Mouse (Mus musculus): ENCODE measurements at regions not wholly inside any gene's neighbourhood (a gene's known extent, or its start where the extent isn't known, plus 50 kb on each side); places are given as distances from the start of the nearest gene placed in this dataset.

GRCm38 (mm10) chr1:186858285-186858684 lies 108.9 kb upstream of the D1Pas1 start:
- H3K27ac ChIP-seq, result no peak overlapping the region
- H3K9ac ChIP-seq, result no peak overlapping the region
- H3K4me3 ChIP-seq, result no peak overlapping the region
- H3K36me3 ChIP-seq, result no peaks in the 10 kb centered on the region
- WGBS, result 87% methylated on average over 21 of the region's 21 CpGs
- no peak overlapping the region for H3K4me2 ChIP-seq (replicated peaks)
- H3K9me3 ChIP-seq, result no peaks in the 10 kb centered on the region
- H3K4me1 ChIP-seq, result 0 out of 2 replicates have a peak, but pooled peaks cover 4% of the 10 kb centered on the region
- no peaks in the 10 kb centered on the region for H3K27me3 ChIP-seq
- ATAC-seq (ENCODE audit: insufficient number of reproducible peaks, insufficient read depth, low FRiP score, low TSS enrichment), result no peak

- H3K27me3 ChIP-seq, result no peaks in the 10 kb centered on the region
- 81% methylated on average over 3 of the region's 3 CpGs for WGBS
- H3K9ac ChIP-seq, result no peak overlapping the region
- ATAC-seq (ENCODE audit: insufficient number of reproducible peaks, insufficient read depth, low FRiP score, low TSS enrichment), result no peak
- no peaks in the 10 kb centered on the region for H3K36me3 ChIP-seq
- H3K4me2 ChIP-seq (replicated peaks), result no peak overlapping the region
- no peak overlapping the region for H3K27ac ChIP-seq
- no peaks in the 10 kb centered on the region for H3K9me3 ChIP-seq
- no peak overlapping the region for H3K4me3 ChIP-seq
- H3K4me1 ChIP-seq, result no peaks in the 10 kb centered on the region
Measured at GRCm38 (mm10) chr1:186855474-186856036, 106.4 kb upstream of the Rrp15 start.

- ATAC-seq (ENCODE audit: insufficient number of reproducible peaks, insufficient read depth, low FRiP score, low TSS enrichment), result no peak
- Histone ChIP-seq H3K9ac (no peak overlapping the region), H3K27ac (no peak overlapping the region), H3K9me3 (no peaks in the 10 kb centered on the region), H3K36me3 (no peaks in the 10 kb centered on the region), H3K4me2 (replicated peaks) (no peak overlapping the region), H3K4me1 (no peaks in the 10 kb centered on the region), H3K4me3 (no peak overlapping the region), H3K27me3 (no peaks in the 10 kb centered on the region)
- 89% methylated on average over 7 of the region's 7 CpGs for WGBS
Measured at GRCm38 (mm10) chr1:186845256-186845655, 96.1 kb upstream of the Rrp15 start.

- Histone ChIP-seq H3K4me3 (peak overlapping the region; percentile 41), H3K4me1 (peaks cover 14% of the 10 kb centered on the region), H3K36me3 (no peaks in the 10 kb centered on the region), H3K9me3 (no peaks in the 10 kb centered on the region), H3K9ac (peak overlapping the region; percentile 44), H3K27ac (0 out of 2 replicates have a peak overlapping the region, but pooled peaks have one; percentile 3), H3K27me3 (peaks cover 21% of the 10 kb centered on the region), H3K4me2 (replicated peaks) (peak overlapping the region; percentile 93)
- 0 out of 2 replicates have a peak, but pooled peaks have one; percentile 52 for ATAC-seq (ENCODE audit: insufficient number of reproducible peaks, insufficient read depth, low FRiP score, low TSS enrichment)
- WGBS, result 1% methylated on average over 43 of the region's 43 CpGs
Measured at GRCm38 (mm10) chr1:186833896-186834800, 85.0 kb upstream of the Rrp15 start.

GRCm38 (mm10) chr1:186833441-186833895 lies 84.3 kb upstream of the Rrp15 start:
- Histone ChIP-seq H3K9me3 (no peaks in the 10 kb centered on the region), H3K27ac (0 out of 2 replicates have a peak overlapping the region, but pooled peaks have one; percentile 3), H3K4me1 (peaks cover 14% of the 10 kb centered on the region), H3K27me3 (peaks cover 21% of the 10 kb centered on the region), H3K9ac (peak overlapping the region; percentile 44; the same call in 1 of the 2 replicates), H3K4me3 (peak overlapping the region; percentile 41), H3K36me3 (no peaks in the 10 kb centered on the region), H3K4me2 (replicated peaks) (peak overlapping the region; percentile 93)
- no peak for ATAC-seq (ENCODE audit: insufficient number of reproducible peaks, insufficient read depth, low FRiP score, low TSS enrichment)
- WGBS, result under 1% methylated on average over 17 of the region's 17 CpGs

GRCm38 (mm10) chr1:186827773-186828172 lies 78.6 kb upstream of the Rrp15 start:
- Histone ChIP-seq H3K9me3 (no peaks in the 10 kb centered on the region), H3K27ac (no peak overlapping the region), H3K4me1 (no peaks in the 10 kb centered on the region), H3K9ac (no peak overlapping the region), H3K36me3 (no peaks in the 10 kb centered on the region), H3K27me3 (peaks cover 11% of the 10 kb centered on the region; the same call in 1 of the 2 replicates), H3K4me3 (no peak overlapping the region), H3K4me2 (replicated peaks) (no peak overlapping the region)
- 23% methylated on average over 3 of the region's 3 CpGs for WGBS
- no peak for ATAC-seq (ENCODE audit: insufficient number of reproducible peaks, insufficient read depth, low FRiP score, low TSS enrichment)

- 61% methylated on average over 19 of the region's 19 CpGs for WGBS
- H3K27ac ChIP-seq, result no peak overlapping the region
Measured at GRCm38 (mm10) chr1:186808192-186808960, 59.2 kb upstream of the Rrp15 start.

GRCm38 (mm10) chr1:186804451-186804850 lies 55.3 kb upstream of the Rrp15 start:
- no peak overlapping the region for H3K9ac ChIP-seq
- no peak overlapping the region for H3K4me3 ChIP-seq
- ATAC-seq (ENCODE audit: insufficient number of reproducible peaks, insufficient read depth, low FRiP score, low TSS enrichment), result no peak
- H3K4me2 ChIP-seq (replicated peaks), result no peak overlapping the region
- 89% methylated on average over 5 of the region's 5 CpGs for WGBS
- no peaks in the 10 kb centered on the region for H3K36me3 ChIP-seq
- H3K9me3 ChIP-seq, result no peaks in the 10 kb centered on the region
- H3K4me1 ChIP-seq, result no peaks in the 10 kb centered on the region
- H3K27ac ChIP-seq, result no peak overlapping the region
- no peaks in the 10 kb centered on the region for H3K27me3 ChIP-seq

More at GRCm38 (mm10) chr1:186808192-186808960, 59.2 kb upstream of the Rrp15 start:
- no peaks in the 10 kb centered on the region for H3K4me1 ChIP-seq
- H3K27me3 ChIP-seq, result no peaks in the 10 kb centered on the region
- H3K4me2 ChIP-seq (replicated peaks), result no peak overlapping the region
- H3K9ac ChIP-seq, result no peak overlapping the region
- H3K9me3 ChIP-seq, result no peaks in the 10 kb centered on the region
- H3K4me3 ChIP-seq, result no peak overlapping the region
- no peaks in the 10 kb centered on the region for H3K36me3 ChIP-seq
- ATAC-seq (ENCODE audit: insufficient number of reproducible peaks, insufficient read depth, low FRiP score, low TSS enrichment), result no peak
